Mouse (Mus musculus): ENCODE results near the gene Tmem212. TPM values are rescaled to one million over a fixed set of nuclear protein-coding genes. Genes with fewer than 3 reads are reported as not detected.

The Tmem212 gene
- polyA plus RNA-seq, 1 experiment from 2014 or later = 18.9 TPM

GRCm38 (mm10) chr3:27898178-27898577 lies 2.0 kb upstream of the Tmem212 start:
- Histone ChIP-seq H3K36me3 (no peaks in the 10 kb centered on the region), H3K27me3 (no peaks in the 10 kb centered on the region), H3K9ac (no peak overlapping the region), H3K27ac (replicated peaks) (0 out of 2 replicates have a peak overlapping the region, but pooled peaks have one; percentile 25), H3K9me3 (replicated peaks) (no peaks in the 10 kb centered on the region), H3K4me1 (peaks cover 18% of the 10 kb centered on the region), H3K4me3 (replicated peaks) (no peak overlapping the region), H3K4me2 (replicated peaks) (no peak overlapping the region)
- no peak for ATAC-seq (ENCODE audit: insufficient number of reproducible peaks, low FRiP score, low TSS enrichment, low read depth)
- 79% methylated on average over 10 of the region's 10 CpGs for WGBS

DNA sequence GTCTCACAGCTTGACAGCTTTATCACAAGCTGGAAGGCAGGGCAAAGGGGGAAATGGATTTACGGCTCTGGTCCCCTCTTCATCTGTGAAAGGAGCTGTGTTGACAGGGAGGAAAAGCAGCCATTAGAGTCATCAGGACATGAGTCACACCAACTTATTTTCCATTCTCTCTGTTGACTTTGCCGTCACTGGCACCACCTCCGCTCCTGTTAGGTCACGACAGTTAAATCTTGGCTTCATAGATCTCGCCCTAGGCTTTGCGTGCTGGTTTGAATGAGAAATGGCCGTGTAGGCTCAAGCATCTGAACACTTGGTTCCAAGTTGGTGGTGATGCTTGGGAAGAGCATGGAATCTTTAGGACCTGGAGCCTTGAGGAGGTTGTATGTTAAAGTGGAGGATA lies 9.6 kb downstream of the Tmem212 start:
- Histone ChIP-seq H3K4me3 (replicated peaks) (no peak overlapping the region), H3K4me2 (replicated peaks) (no peak overlapping the region), H3K4me1 (no peaks in the 10 kb centered on the region; the same call in 1 of the 2 replicates), H3K9ac (no peak overlapping the region), H3K36me3 (no peaks in the 10 kb centered on the region), H3K27ac (replicated peaks) (no peak overlapping the region), H3K27me3 (no peaks in the 10 kb centered on the region), H3K9me3 (replicated peaks) (no peaks in the 10 kb centered on the region)
- no peak for ATAC-seq (ENCODE audit: insufficient number of reproducible peaks, low FRiP score, low TSS enrichment, low read depth)
- 79% methylated on average over 7 of the region's 7 CpGs for WGBS

DNA sequence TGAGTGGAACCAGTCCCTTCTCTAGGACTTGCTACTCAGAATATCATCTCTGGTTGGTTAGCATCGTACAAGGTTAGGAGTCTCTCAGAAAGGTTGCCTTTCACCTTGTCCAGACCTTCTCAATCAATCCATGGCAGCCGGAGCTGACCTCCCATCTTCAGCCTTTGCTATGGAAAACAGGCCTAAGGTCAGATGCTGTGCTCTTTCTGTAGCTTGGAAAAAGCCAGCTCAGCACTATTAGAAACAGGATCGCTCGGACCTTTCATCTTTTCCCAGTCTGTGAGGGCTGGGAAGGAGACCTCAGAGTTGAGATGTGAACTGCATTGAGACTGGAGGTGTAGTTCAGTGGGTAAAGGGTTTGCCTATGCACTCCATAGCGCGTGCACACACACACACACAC lies 10.6 kb downstream of the Tmem212 start:
- H3K4me3 ChIP-seq (replicated peaks) = no peak overlapping the region
- H3K4me2 ChIP-seq (replicated peaks) = no peak overlapping the region
- H3K27me3 ChIP-seq = no peaks in the 10 kb centered on the region
- no peak for ATAC-seq (ENCODE audit: insufficient number of reproducible peaks, low FRiP score, low TSS enrichment, low read depth)
- H3K9ac ChIP-seq = no peak overlapping the region
- WGBS = 86% methylated on average over 6 of the region's 6 CpGs
- no peak overlapping the region for H3K27ac ChIP-seq (replicated peaks)
- H3K36me3 ChIP-seq = no peaks in the 10 kb centered on the region
- no peaks in the 10 kb centered on the region for H3K9me3 ChIP-seq (replicated peaks)
- H3K4me1 ChIP-seq = no peaks in the 10 kb centered on the region; the same call in 1 of the 2 replicates

DNA sequence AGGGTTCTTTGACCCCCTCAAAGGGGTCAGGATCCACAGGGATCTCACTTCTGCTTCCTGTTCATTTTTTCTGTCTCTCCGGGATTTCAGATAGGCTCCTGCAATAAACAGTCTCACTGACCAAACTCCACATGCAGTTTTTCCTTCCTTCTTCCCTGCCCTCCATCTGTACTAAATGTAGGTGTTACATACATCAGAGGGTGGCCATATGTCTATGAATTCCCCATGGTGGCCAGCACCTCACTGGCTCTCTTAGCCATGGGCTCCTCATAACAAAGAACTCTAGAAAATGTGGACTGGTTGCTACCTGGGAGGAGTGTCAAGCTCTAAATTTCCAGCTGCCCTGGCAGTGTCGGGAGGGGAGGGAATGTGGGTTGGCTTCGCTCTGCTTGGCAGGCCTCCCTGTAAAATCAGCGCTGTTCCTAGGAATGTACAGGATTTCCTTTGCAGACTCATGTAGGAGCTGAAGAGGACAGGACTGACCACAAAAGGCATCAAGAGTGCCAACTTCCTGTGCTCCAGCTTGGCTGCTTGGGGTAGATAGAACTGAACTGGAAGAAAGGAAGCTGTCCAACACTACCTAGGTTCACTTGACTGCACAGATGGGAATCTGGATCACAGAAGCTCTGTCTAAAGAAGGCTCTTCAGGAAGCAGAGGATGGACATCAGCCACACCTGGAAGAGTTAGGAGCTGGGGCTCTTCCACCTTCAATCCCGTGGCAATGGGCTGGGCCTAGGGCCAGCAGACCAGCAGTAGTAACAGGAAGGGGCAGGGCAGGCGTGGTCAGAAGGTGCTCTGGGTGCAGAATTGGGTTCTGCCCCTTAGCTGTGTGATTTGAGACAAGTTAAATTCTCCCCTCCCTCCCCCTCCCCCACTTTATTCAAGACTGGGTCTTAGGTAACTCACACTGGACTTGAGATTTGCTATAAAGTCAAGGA lies 14.0 kb downstream of the Tmem212 start:
- ATAC-seq (ENCODE audit: insufficient number of reproducible peaks, low FRiP score, low TSS enrichment, low read depth) = peak; percentile 60; the same call in 1 of the 2 replicates
- H3K27ac ChIP-seq (replicated peaks) = peak overlapping the region; percentile 34; the same call in 1 of the 2 replicates
- WGBS = 61% methylated on average over 6 of the region's 6 CpGs
- no peak overlapping the region for H3K4me3 ChIP-seq (replicated peaks)
- H3K4me1 ChIP-seq = no peaks in the 10 kb centered on the region
- H3K4me2 ChIP-seq (replicated peaks) = no peak overlapping the region
- no peak overlapping the region for H3K9ac ChIP-seq
- H3K9me3 ChIP-seq (replicated peaks) = no peaks in the 10 kb centered on the region
- no peaks in the 10 kb centered on the region for H3K27me3 ChIP-seq
- H3K36me3 ChIP-seq = no peaks in the 10 kb centered on the region

DNA sequence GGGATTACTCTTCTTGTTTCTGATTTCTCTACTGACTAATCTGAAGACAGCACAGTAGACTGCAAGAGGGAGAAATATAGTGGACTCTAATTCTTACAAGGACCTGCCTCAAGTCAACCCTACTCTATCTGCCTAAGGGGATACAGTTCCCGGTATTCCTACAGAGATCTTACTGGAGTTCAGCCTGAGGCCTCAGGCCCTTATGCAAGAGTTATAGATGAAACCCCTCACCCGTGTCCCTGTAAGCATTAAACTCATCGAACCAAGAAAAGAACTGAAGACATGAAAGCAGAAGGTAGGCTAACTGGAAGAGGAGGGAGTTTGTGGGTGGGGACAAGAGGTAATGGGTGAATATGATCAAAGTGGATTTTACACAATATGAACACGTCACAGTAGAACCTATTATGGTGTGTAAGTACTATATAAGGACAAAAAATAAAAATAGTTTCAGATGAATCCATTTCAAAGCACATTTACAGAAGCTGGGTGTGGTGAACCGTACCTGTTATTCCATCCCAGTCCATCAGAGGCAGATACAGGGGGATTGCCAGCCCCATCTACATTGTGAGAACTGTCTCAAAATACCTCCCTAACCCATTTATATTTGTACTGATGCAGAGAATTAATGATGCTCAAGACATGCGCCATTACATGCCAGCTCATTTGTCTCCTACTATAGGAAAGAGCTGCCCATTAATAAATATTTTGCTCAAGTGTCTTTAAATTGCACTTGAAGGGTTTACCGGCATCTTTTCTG lies 17.1 kb downstream of the Tmem212 start:
- ATAC-seq (ENCODE audit: insufficient number of reproducible peaks, low FRiP score, low TSS enrichment, low read depth) = no peak
- H3K36me3 ChIP-seq = no peaks in the 10 kb centered on the region
- H3K27ac ChIP-seq (replicated peaks) = no peak overlapping the region
- H3K4me1 ChIP-seq = no peaks in the 10 kb centered on the region
- H3K4me3 ChIP-seq (replicated peaks) = no peak overlapping the region
- 77% methylated on average over 7 of the region's 7 CpGs for WGBS
- no peaks in the 10 kb centered on the region for H3K27me3 ChIP-seq
- H3K9me3 ChIP-seq (replicated peaks) = no peaks in the 10 kb centered on the region
- H3K9ac ChIP-seq = no peak overlapping the region
- no peak overlapping the region for H3K4me2 ChIP-seq (replicated peaks)

GRCm38 (mm10) chr3:27873268-27874073 lies 22.7 kb downstream of the Tmem212 start:
- Histone ChIP-seq H3K4me1 (no peaks in the 10 kb centered on the region), H3K4me3 (replicated peaks) (no peak overlapping the region), H3K27me3 (no peaks in the 10 kb centered on the region), H3K36me3 (no peaks in the 10 kb centered on the region), H3K4me2 (replicated peaks) (no peak overlapping the region), H3K27ac (replicated peaks) (no peak overlapping the region), H3K9ac (no peak overlapping the region), H3K9me3 (replicated peaks) (no peaks in the 10 kb centered on the region)
- ATAC-seq (ENCODE audit: insufficient number of reproducible peaks, low FRiP score, low TSS enrichment, low read depth) = no peak
- 72% methylated on average over 9 of the region's 9 CpGs for WGBS

DNA sequence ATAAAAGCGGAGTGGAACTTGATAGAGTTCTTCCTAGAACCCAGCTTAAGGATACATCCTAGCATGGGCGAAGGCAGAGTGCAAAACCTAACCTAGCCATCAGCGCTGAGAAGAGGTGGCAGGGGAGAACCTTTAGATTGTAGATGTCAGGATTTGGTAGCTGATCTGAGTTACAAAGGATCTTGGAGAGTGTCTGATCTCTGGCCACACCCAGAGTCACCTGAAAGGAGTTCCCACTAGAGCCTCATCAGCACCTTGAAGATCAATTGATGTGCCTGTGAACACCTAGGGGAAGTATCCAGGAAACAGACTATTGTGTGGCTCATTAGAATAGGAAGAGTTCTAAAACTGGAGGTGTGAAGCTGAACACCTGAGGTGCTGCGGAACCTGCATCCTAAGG lies 23.7 kb downstream of the Tmem212 start:
- no peaks in the 10 kb centered on the region for H3K4me1 ChIP-seq
- H3K27ac ChIP-seq (replicated peaks) = no peak overlapping the region

DNA sequence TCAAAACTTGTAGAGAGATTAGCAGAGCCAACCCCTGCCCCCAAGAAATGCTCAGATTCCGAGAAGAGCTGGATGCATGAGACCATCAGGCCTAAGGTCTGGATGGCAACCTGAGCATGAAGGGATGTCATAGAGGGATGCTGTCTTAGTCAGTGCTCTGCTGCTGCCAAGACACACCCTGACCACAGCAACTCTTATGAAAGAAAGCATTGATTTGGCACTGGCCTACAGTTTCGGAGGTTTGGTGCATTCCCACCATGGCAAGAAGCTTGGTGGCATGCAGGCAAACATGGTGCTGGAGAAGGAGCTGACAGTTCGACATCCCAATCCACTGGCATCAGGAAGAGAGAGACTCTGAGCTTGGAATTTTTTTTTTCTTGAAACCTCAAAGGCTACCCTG lies 24.3 kb downstream of the Tmem212 start:
- no peak overlapping the region for H3K27ac ChIP-seq (replicated peaks)
- ATAC-seq (ENCODE audit: insufficient number of reproducible peaks, low FRiP score, low TSS enrichment, low read depth) = no peak
- H3K27me3 ChIP-seq = no peaks in the 10 kb centered on the region
- H3K36me3 ChIP-seq = no peaks in the 10 kb centered on the region
- H3K9ac ChIP-seq = no peak overlapping the region
- no peak overlapping the region for H3K4me2 ChIP-seq (replicated peaks)
- no peaks in the 10 kb centered on the region for H3K9me3 ChIP-seq (replicated peaks)
- WGBS = 85% methylated on average over 3 of the region's 3 CpGs
- no peaks in the 10 kb centered on the region for H3K4me1 ChIP-seq
- H3K4me3 ChIP-seq (replicated peaks) = no peak overlapping the region

More for the DNA sequence above, 23.7 kb downstream of the Tmem212 start:
- Histone ChIP-seq H3K4me3 (replicated peaks) (no peak overlapping the region), H3K27me3 (no peaks in the 10 kb centered on the region), H3K9ac (no peak overlapping the region), H3K4me2 (replicated peaks) (no peak overlapping the region), H3K36me3 (no peaks in the 10 kb centered on the region), H3K9me3 (replicated peaks) (no peaks in the 10 kb centered on the region)
- no peak for ATAC-seq (ENCODE audit: insufficient number of reproducible peaks, low FRiP score, low TSS enrichment, low read depth)
- 91% methylated on average over 4 of the region's 4 CpGs for WGBS

GRCm38 (mm10) chr3:27871371-27871770 lies 24.8 kb downstream of the Tmem212 start:
- Histone ChIP-seq H3K27me3 (no peaks in the 10 kb centered on the region), H3K4me2 (replicated peaks) (no peak overlapping the region), H3K27ac (replicated peaks) (no peak overlapping the region), H3K9me3 (replicated peaks) (no peaks in the 10 kb centered on the region), H3K9ac (no peak overlapping the region), H3K36me3 (no peaks in the 10 kb centered on the region), H3K4me3 (replicated peaks) (no peak overlapping the region), H3K4me1 (no peaks in the 10 kb centered on the region)
- ATAC-seq (ENCODE audit: insufficient number of reproducible peaks, low FRiP score, low TSS enrichment, low read depth) = no peak
- WGBS = 65% methylated on average over 4 of the region's 4 CpGs

DNA sequence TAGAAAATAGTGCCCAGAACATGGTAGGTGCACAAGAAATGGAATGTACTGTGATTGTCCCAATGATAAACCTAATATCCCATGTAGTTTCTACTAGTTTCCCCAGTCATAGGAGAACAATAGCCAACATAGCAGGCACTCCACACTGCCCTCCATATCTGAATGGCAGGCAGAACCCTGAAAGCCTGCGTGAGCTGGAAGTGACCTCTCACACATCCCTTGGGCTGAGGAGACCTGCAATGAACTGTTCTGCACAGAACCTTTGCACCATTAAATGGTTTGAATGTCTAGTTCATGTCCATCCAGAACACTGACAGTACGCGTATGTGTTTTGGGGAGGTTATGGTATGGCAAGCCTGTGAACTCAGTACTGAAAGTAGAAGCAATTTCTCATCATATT lies 27.5 kb downstream of the Tmem212 start:
- Histone ChIP-seq H3K27me3 (no peaks in the 10 kb centered on the region), H3K9ac (no peak overlapping the region), H3K27ac (replicated peaks) (no peak overlapping the region), H3K9me3 (replicated peaks) (no peaks in the 10 kb centered on the region), H3K4me3 (replicated peaks) (no peak overlapping the region), H3K4me1 (peaks cover 7% of the 10 kb centered on the region), H3K4me2 (replicated peaks) (no peak overlapping the region), H3K36me3 (no peaks in the 10 kb centered on the region)
- no peak for ATAC-seq (ENCODE audit: insufficient number of reproducible peaks, low FRiP score, low TSS enrichment, low read depth)
- 95% methylated on average over 3 of the region's 3 CpGs for WGBS

DNA sequence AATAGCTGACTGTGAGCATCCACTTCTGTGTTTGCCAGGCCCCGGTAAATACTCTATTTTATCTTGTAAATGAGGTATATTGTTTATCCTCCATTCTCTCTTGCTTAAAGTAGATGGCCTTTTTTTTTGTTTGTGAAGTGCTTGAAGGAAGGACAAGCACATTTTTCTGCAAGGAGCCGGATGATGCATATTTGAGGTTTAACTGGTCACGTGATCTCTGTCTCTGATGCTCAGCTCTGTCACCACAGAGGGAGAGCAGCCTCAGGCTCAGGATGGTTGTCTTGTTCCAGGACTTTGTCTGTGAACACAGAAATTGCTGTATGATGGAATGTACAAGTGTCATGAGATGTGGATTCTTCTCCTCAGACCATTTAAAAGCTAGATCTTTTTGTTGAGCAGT lies 28.4 kb downstream of the Tmem212 start:
- no peaks in the 10 kb centered on the region for H3K27me3 ChIP-seq
- no peaks in the 10 kb centered on the region for H3K9me3 ChIP-seq (replicated peaks)
- no peak overlapping the region for H3K4me2 ChIP-seq (replicated peaks)
- no peak overlapping the region for H3K4me3 ChIP-seq (replicated peaks)
- 38% methylated on average over 3 of the region's 3 CpGs for WGBS
- ATAC-seq (ENCODE audit: insufficient number of reproducible peaks, low FRiP score, low TSS enrichment, low read depth) = no peak
- peaks cover 12% of the 10 kb centered on the region for H3K4me1 ChIP-seq
- H3K9ac ChIP-seq = no peak overlapping the region
- no peaks in the 10 kb centered on the region for H3K36me3 ChIP-seq
- no peak overlapping the region for H3K27ac ChIP-seq (replicated peaks)
